ENCODE assay signal across 8 mouse cellular contexts in the genomic region with DNA sequence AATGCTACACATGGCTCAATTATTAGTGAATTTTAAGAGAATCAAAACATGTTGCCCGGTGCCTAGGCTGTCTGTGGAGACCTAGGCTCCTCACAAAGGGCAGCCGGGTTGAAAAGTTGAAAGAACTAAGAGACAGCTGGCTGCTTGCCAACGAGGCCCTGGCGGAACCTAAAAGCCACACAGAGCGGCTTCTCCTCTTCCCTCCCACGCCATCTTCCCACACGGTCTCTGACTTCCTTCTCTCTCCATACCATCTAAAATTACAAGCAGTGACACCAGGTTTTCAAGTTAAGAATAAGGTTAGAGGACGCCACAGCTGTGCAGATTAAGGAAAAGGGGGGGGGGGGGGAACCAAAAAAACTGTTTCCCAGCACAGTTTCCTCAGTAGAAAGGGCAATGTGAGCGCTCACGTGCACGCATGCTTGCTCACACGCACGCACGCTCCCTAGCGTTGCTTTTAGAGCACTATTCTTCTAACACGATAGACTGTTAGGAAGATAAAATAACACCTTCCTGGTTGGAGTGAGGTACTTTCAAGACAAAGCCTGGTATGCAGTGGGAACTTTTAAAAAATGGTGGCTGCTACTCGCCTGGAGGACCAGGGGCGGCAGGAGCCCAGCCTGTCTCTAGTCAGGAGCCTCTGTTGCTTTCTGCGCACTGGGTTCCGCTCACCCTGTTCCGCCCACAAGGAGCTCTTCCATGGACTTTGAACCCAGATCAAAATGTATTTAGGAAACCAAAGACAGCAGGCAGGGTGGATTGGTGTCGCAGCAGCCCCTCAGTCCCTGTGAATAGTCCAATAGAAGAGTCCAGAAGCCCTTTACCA. TPM values are rescaled to one million over a fixed set of nuclear protein-coding genes. Genes with fewer than 3 reads are reported as not detected.
DNase-seq lines count a peak whose midpoint lies in the region; ATAC-seq and TF ChIP-seq lines count a peak whose summit lies in the region.

No protein-coding gene starts in this region.

- TF ChIP-seq CTCF in layer of hippocampus, adult 2 months (conservative IDR thresholded peaks at IDR 0.05): no peak

- no peak overlapping the region for H3K27ac ChIP-seq in layer of hippocampus, adult 2 months

- intact Hi-C loops in heart, postnatal 25 days (cut with DNase I): no loop called here

- H3K4me3 ChIP-seq in layer of hippocampus, adult 2 months: no peak overlapping the region

- peak; percentile 91 for DNase-seq in heart, adult 11 months
- no peak for DNase-seq in heart, postnatal 25 days (ENCODE audit: low spot score)
- DNase-seq in brain, adult 2 months (ENCODE audit: low read depth, low spot score): peak; percentile 42
- DNase-seq in induced T-regulatory cell, adult 2 months (ENCODE audit: low read depth): peak; percentile 72
- peak; percentile 75 for DNase-seq in lung, postnatal 36 days
- DNase-seq in thymus, postnatal 36 days: peak; percentile 75 to 78
- DNase-seq in layer of hippocampus, adult 2 months (ENCODE audit: low spot score in 2 of 2): no peak

- peak; percentile 90 for ATAC-seq in CD4-positive, CD25-positive, alpha-beta regulatory T cell, adult 4 months

RNA-seq across cellular contexts. Expression of a gene that starts 54.5 kb away (rescaled TPM):
- total RNA-seq in heart, postnatal 25 days (2021): 100 to 1,000 TPM; 364 to 380 TPM
- polyA plus RNA-seq in CD4-positive, CD25-positive, alpha-beta regulatory T cell, adult 4 months (2017; shearing (Covaris generic)): 1 to 10 TPM; 6.8 to 7.1 TPM
- 10 to 100 TPM; 79.5 to 82.0 TPM for total RNA-seq in layer of hippocampus, adult 2 months (2021)

RNA-seq across cellular contexts. Expression of a gene that starts 58.8 kb away (rescaled TPM):
- total RNA-seq in heart, postnatal 25 days (2021): 10 to 100 TPM; 38.5 to 46.1 TPM
- polyA plus RNA-seq in CD4-positive, CD25-positive, alpha-beta regulatory T cell, adult 4 months (2017; shearing (Covaris generic)): 10 to 100 TPM in 1 of 2 experiments, 1 to 10 TPM in 1; 8.2 to 13.3 TPM
- total RNA-seq in layer of hippocampus, adult 2 months (2021): 10 to 100 TPM; 41.8 to 42.2 TPM

Comparison
In these comparisons a context has a peak if more than half of its experiments do, and no peak if none do; other contexts are left out.
1. DNase-seq: peak in heart, adult 11 months (single experiment), brain, adult 2 months (single experiment), induced T-regulatory cell, adult 2 months (single experiment), lung, postnatal 36 days (single experiment) and thymus, postnatal 36 days (2 of 2); none in heart, postnatal 25 days (single experiment) and layer of hippocampus, adult 2 months (0 of 2).
2. RNA of a gene that starts 54.5 kb away (total RNA-seq): 364 to 380 TPM in heart, postnatal 25 days; 79.5 to 82.0 TPM in layer of hippocampus, adult 2 months; every median in the first group is over 4 times any median in the second.